Mouse (Mus musculus) heart, embryonic 13.5 days (tissue): Measurements from ENCODE around the gene Kcnj14. TPM values are rescaled to one million over a fixed set of nuclear protein-coding genes. Genes with fewer than 3 reads are reported as not detected.
A peak's percentile ranks its signal among the peaks of the same experiment; 100 is the strongest.

ENCODE experiments used
- ATAC-seq: fragments of 200-750 bp; cut with Nextera tagmentation; 2 replicates; pipeline ENCODE4 v1.8.0; 2017; ENCODE audit warnings: moderate TSS enrichment; ENCODE audit not compliant: insufficient number of reproducible peaks, low FRiP score, low TSS enrichment; ENCODE audit errors: extremely low read depth
- H3K27ac ChIP-seq: fragments of 300-500 bp; sonication (generic); replicated peaks from 2 replicates; pipeline ENCODE4 v1.5.1; 2015; ENCODE audit warnings: moderate library complexity, mild to moderate bottlenecking, inconsistent platforms
- H3K27me3 ChIP-seq: fragments of 300-500 bp; sonication (generic); replicated peaks from 2 replicates; pipeline ENCODE4 v1.6.1; 2015; ENCODE audit warnings: mild to moderate bottlenecking, inconsistent platforms
- H3K36me3 ChIP-seq: fragments of 300-500 bp; sonication (generic); 2 replicates; pipeline ENCODE4 v1.6.1; 2015; ENCODE audit warnings: mild to moderate bottlenecking, inconsistent platforms
- H3K4me1 ChIP-seq: fragments of 300-500 bp; sonication (generic); 2 replicates; pipeline ENCODE4 v1.6.1; 2015; ENCODE audit warnings: inconsistent platforms
- H3K4me2 ChIP-seq: fragments of 300-500 bp; sonication (generic); 2 replicates; pipeline ENCODE4 v1.6.1; 2015; ENCODE audit warnings: inconsistent platforms, mild to moderate bottlenecking, moderate library complexity
- H3K4me3 ChIP-seq: fragments of 300-500 bp; sonication (generic); 2 replicates; pipeline ENCODE4 v1.5.1; 2015; ENCODE audit warnings: moderate library complexity, mild to moderate bottlenecking, inconsistent platforms
- H3K9ac ChIP-seq: fragments of 300-500 bp; sonication (generic); 2 replicates; pipeline ENCODE4 v1.6.1; 2015; ENCODE audit warnings: inconsistent platforms, mild to moderate bottlenecking, moderate library complexity
- H3K9me3 ChIP-seq: fragments of 300-500 bp; sonication (generic); 2 replicates; pipeline ENCODE4 v1.6.1; 2016; ENCODE audit warnings: inconsistent platforms
- WGBS: fragments of 180-500 bp; shearing (Covaris S2); methylation state at CpG from one replicate; pipeline ENCODE4 v1.1.7; 2015; ENCODE audit warnings: mixed read lengths; 5-methylcytosine and 5-hydroxymethylcytosine counted together
- polyA plus RNA-seq: library from polyadenylated mRNA; unstranded; fragments of >200 nt; fragmentation: Nextera tagmentation; extraction: Ambion mirVana; gene quantifications from 2 replicates; pipeline ENCODE4 v1.2.1, GENCODE M21; 2015

Kcnj14 gene
- polyA plus RNA-seq, result 0.39 and 0.43 TPM in 2 replicates

DNA sequence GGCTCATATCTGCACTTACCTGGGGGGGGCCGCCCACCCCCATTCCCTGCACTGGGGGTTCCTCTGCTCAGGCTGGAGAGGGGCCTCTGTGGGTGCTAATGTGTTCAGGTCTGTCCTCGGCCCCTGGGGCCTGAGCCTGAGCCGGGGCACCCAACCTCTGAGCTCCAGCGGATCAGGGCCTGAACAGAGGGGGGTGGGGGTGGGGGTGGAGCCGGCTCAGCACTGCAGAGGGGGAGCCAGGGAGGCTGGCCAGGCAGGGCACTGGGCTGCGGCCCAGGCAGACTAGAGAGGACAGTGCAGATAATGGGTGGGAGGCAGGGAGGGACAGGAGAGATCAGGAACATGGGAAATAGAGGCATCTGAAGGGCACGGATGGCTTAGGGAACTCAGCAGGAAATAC, at the start of gene Kcnj14:
Gene Kcnj14 (minus strand): TSS at position 185 of the 400 bp plus-strand sequence.
- WGBS, result 55% methylated on average over 7 of the region's 7 CpGs

GRCm38 (mm10) chr7:45873061-45873947, 48.7 kb upstream of the Kcnj14 start:
- peaks cover 44% of the 10 kb centered on the region for H3K36me3 ChIP-seq
- H3K4me3 ChIP-seq, result peak overlapping the region; percentile 76
- peak overlapping the region; percentile 97 for H3K9ac ChIP-seq
- H3K9me3 ChIP-seq, result no peaks in the 10 kb centered on the region
- H3K27me3 ChIP-seq, result peaks cover 38% of the 10 kb centered on the region
- H3K27ac ChIP-seq, result peak overlapping the region; percentile 94
- peak overlapping the region; percentile 88 for H3K4me2 ChIP-seq
- ATAC-seq, result peak; percentile 45; the same call in 1 of the 2 replicates
- 3% methylated on average over 28 of the region's 28 CpGs for WGBS
- H3K4me1 ChIP-seq, result peaks cover 43% of the 10 kb centered on the region

More for the DNA sequence above, at the start of gene Kcnj14:
- no peak within 1 kb of the TSS for H3K4me2 ChIP-seq
- no peak within 1 kb of the TSS for H3K4me3 ChIP-seq
- peaks cover 72% of the 10 kb centered on the region for H3K36me3 ChIP-seq
- H3K9ac ChIP-seq, result 0 out of 2 replicates have a peak within 1 kb of the TSS, but pooled peaks have one; percentile 40
- no peak within 1 kb of the TSS for H3K27ac ChIP-seq
- peaks cover 1% of the 10 kb centered on the region for H3K4me1 ChIP-seq
- H3K27me3 ChIP-seq, result peaks cover 13% of the 10 kb centered on the region
- H3K9me3 ChIP-seq, result no peaks in the 10 kb centered on the region
- ATAC-seq, result no peak

GRCm38 (mm10) chr7:45872624-45873023, 48.0 kb upstream of the Kcnj14 start, which contains the start of gene Kdelr1:
Gene Kdelr1, plus strand, starts transcription at chr7:45872772.
- Histone ChIP-seq H3K4me3 (peak within 1 kb of the TSS; percentile 76), H3K36me3 (peaks cover 38% of the 10 kb centered on the region), H3K27me3 (peaks cover 45% of the 10 kb centered on the region), H3K4me1 (peaks cover 50% of the 10 kb centered on the region), H3K9ac (peak within 1 kb of the TSS; percentile 97), H3K9me3 (no peaks in the 10 kb centered on the region), H3K4me2 (peak within 1 kb of the TSS; percentile 88), H3K27ac (peak within 1 kb of the TSS; percentile 94)
- under 1% methylated on average over 18 of the region's 18 CpGs for WGBS
- peak; percentile 48; the same call in 1 of the 2 replicates for ATAC-seq

DNA sequence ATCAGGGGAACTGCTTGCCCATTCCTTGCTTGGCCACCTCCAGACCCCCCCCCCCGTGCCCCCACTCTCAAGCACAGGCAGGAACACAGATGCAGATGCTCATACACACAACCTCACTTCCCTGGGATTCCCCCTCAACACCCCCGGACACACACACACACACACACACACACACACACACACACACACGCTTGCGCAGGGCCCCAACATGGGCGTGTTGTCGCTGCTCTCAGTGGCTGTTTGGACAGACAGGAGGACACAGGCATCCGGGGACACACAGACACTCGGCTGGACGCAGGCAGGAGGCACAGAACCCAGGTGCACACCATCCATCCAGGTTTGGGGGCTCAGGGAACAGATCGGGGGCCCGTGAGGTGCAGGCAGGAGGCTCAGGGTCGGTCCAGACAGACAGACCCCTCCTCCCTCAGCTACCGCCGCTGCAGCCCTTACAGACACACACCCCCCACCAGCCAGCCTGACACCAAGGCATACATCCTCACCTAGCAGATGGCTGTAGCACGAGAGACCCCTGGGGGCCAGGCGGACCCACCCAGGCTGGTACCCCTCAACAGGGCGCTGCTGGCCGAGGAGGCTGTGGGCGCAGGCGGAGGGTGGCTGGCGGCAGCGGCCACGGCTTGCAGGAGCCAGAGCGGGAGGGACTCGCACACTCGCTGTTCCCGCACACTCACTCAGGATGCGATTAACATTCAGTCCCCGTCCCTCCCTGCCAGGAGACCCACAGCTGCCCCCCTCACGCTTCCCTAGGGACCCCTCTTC, 45.9 kb upstream of the Kcnj14 start:
- Histone ChIP-seq H3K27me3 (peaks cover 52% of the 10 kb centered on the region), H3K4me2 (peak overlapping the region; percentile 67), H3K4me3 (peak overlapping the region; percentile 44), H3K9me3 (no peaks in the 10 kb centered on the region), H3K9ac (peak overlapping the region; percentile 77), H3K4me1 (peaks cover 62% of the 10 kb centered on the region), H3K36me3 (peaks cover 16% of the 10 kb centered on the region), H3K27ac (no peak overlapping the region)
- ATAC-seq, result no peak
- WGBS, result 1% methylated on average over 30 of the region's 30 CpGs

GRCm38 (mm10) chr7:45869787-45870186, 45.2 kb upstream of the Kcnj14 start:
- H3K4me1 ChIP-seq, result peaks cover 59% of the 10 kb centered on the region
- peak overlapping the region; percentile 77 for H3K9ac ChIP-seq
- H3K4me2 ChIP-seq, result peak overlapping the region; percentile 67
- 4% methylated on average over 14 of the region's 14 CpGs for WGBS
- peaks cover 10% of the 10 kb centered on the region for H3K36me3 ChIP-seq
- H3K27ac ChIP-seq, result no peak overlapping the region
- peak overlapping the region; percentile 44 for H3K4me3 ChIP-seq
- no peaks in the 10 kb centered on the region for H3K9me3 ChIP-seq
- peaks cover 52% of the 10 kb centered on the region for H3K27me3 ChIP-seq
- no peak for ATAC-seq

DNA sequence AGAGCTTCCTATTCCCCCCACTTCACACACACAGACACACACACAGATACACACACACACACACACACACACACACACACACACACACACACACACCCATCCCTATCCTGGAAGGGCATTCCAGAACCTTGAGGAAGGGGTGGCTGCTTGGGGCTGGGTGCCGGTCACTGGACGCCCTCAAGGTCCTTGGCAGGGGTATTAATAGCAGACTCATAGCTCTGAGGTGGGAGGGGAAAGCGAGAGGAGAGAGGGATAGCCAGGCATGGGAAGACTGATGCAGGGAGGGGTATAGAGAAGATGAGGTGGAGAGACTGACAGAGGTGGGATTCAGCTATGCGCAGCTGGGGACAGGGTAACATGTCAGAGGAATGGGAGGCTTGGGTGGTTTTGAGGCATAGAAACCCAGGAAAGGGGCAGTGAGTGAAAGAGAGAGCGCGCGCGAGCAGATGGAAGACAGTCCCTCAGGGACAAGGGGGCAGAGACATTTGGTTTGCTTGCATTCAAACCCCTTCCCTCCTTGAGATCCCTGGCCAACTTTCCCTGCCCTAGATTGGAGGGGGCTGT, 44.6 kb upstream of the Kcnj14 start:
- Histone ChIP-seq H3K4me3 (peak overlapping the region; percentile 44), H3K36me3 (peaks cover 4% of the 10 kb centered on the region), H3K27me3 (peaks cover 52% of the 10 kb centered on the region), H3K4me1 (peaks cover 53% of the 10 kb centered on the region), H3K27ac (no peak overlapping the region), H3K4me2 (peak overlapping the region; percentile 67), H3K9me3 (no peaks in the 10 kb centered on the region), H3K9ac (peak overlapping the region; percentile 77)
- WGBS, result 16% methylated on average over 8 of the region's 8 CpGs
- no peak for ATAC-seq

- H3K9me3 ChIP-seq, result no peaks in the 10 kb centered on the region
- H3K9ac ChIP-seq, result 0 out of 2 replicates have a peak overlapping the region, but pooled peaks have one; percentile 24
- H3K27ac ChIP-seq, result no peak overlapping the region
- peaks cover 57% of the 10 kb centered on the region for H3K27me3 ChIP-seq
- H3K36me3 ChIP-seq, result no peaks in the 10 kb centered on the region
- ATAC-seq, result no peak
- H3K4me1 ChIP-seq, result peaks cover 46% of the 10 kb centered on the region
- peak overlapping the region; percentile 90; the same call in 1 of the 2 replicates for H3K4me2 ChIP-seq
- H3K4me3 ChIP-seq, result no peak overlapping the region
- 22% methylated on average over 2 of the region's 2 CpGs for WGBS
Measured at GRCm38 (mm10) chr7:45867871-45868270, 43.3 kb upstream of the Kcnj14 start.

GRCm38 (mm10) chr7:45865925-45866910, 41.6 kb upstream of the Kcnj14 start:
- H3K4me3 ChIP-seq, result peak overlapping the region; percentile 75
- ATAC-seq, result peak; percentile 56; the same call in 1 of the 2 replicates
- peaks cover 65% of the 10 kb centered on the region for H3K27me3 ChIP-seq
- H3K4me1 ChIP-seq, result peaks cover 46% of the 10 kb centered on the region
- peak overlapping the region; percentile 92 for H3K9ac ChIP-seq
- H3K9me3 ChIP-seq, result no peaks in the 10 kb centered on the region
- under 1% methylated on average over 117 of the region's 117 CpGs for WGBS
- H3K4me2 ChIP-seq, result peak overlapping the region; percentile 90
- H3K36me3 ChIP-seq, result no peaks in the 10 kb centered on the region
- H3K27ac ChIP-seq, result peak overlapping the region; percentile 55; the same call in 1 of the 2 replicates

DNA sequence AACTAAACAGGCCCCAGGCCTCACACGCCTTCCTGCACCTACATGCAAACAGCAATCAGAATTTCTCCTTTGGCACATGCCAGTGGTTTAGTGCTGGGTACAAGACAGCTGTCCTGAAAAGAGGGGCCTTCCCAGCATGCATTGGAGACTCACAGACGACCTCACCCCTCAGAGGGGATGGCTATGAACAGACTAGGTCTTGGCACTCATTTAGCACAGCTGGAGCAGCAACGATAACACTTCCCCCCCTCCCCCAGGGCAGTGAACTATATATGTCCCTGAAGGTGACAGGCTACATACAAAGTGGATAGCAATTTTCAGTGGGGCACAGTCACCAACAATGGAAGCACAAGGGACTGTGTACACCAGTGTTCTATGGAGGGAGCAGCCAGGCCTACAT, 39.9 kb upstream of the Kcnj14 start:
- H3K4me2 ChIP-seq, result no peak overlapping the region
- H3K9ac ChIP-seq, result no peak overlapping the region
- H3K4me3 ChIP-seq, result no peak overlapping the region
- peaks cover 31% of the 10 kb centered on the region for H3K4me1 ChIP-seq
- H3K36me3 ChIP-seq, result no peaks in the 10 kb centered on the region
- no peaks in the 10 kb centered on the region for H3K9me3 ChIP-seq
- H3K27ac ChIP-seq, result no peak overlapping the region
- no peak for ATAC-seq
- WGBS, result 51% methylated on average over 3 of the region's 3 CpGs
- H3K27me3 ChIP-seq, result peaks cover 65% of the 10 kb centered on the region

- Histone ChIP-seq H3K9me3 (no peaks in the 10 kb centered on the region), H3K4me1 (peaks cover 16% of the 10 kb centered on the region), H3K4me3 (no peak overlapping the region), H3K27me3 (peaks cover 64% of the 10 kb centered on the region), H3K4me2 (no peak overlapping the region), H3K36me3 (no peaks in the 10 kb centered on the region), H3K27ac (no peak overlapping the region), H3K9ac (no peak overlapping the region)
- 78% methylated on average over 7 of the region's 7 CpGs for WGBS
- ATAC-seq, result no peak
Measured at GRCm38 (mm10) chr7:45862804-45863203, 38.2 kb upstream of the Kcnj14 start.
